Mouse (Mus musculus) lung, postnatal 0 days (tissue): ENCODE results near the gene Stap2.

Experiments used
- CTCF ChIP-seq: IDR thresholded peaks from 2 replicates; pipeline ENCODE4 v1.5.1; 2016; ENCODE audit warnings: antibody characterized with exemption, mild to moderate bottlenecking
- EP300 ChIP-seq: IDR thresholded peaks from 2 replicates; pipeline ENCODE4 v1.6.1; 2016; ENCODE audit warnings: antibody characterized with exemption, mild to moderate bottlenecking, control low read depth

- no peak for TF ChIP-seq EP300
- TF ChIP-seq CTCF: no peak
Observed at GRCm38 (mm10) chr17:56017848-56018247, 12.5 kb upstream of the Stap2 start.
